Mouse (Mus musculus) bone marrow macrophage, adult 2 months (primary cell): ENCODE measurements around the gene Cblb. TPM values are rescaled to one million over a fixed set of nuclear protein-coding genes. Genes with fewer than 3 reads are reported as not detected.

ENCODE experiments used
- H3K27ac ChIP-seq: 2 replicates; pipeline ENCODE4 v1.5.1; 2012; ENCODE audit warnings: low read depth, low read length; ENCODE audit not compliant: insufficient read depth
- H3K4me1 ChIP-seq: 2 replicates; pipeline ENCODE4 v1.6.1; 2012; ENCODE audit warnings: low read length; ENCODE audit not compliant: control insufficient read depth, insufficient read depth
- H3K4me3 ChIP-seq: 2 replicates; pipeline ENCODE4 v1.5.1; 2012; ENCODE audit warnings: mild to moderate bottlenecking, low read length, moderate library complexity; ENCODE audit not compliant: insufficient read depth
- CTCF ChIP-seq: IDR thresholded peaks from 2 replicates; pipeline ENCODE4 v1.5.1; 2012; ENCODE audit warnings: low read depth, mild to moderate bottlenecking, low read length, moderate library complexity
- POLR2A ChIP-seq: IDR thresholded peaks from 2 replicates; pipeline ENCODE4 v1.6.1; 2012; ENCODE audit warnings: mild to moderate bottlenecking, low read depth, low read length, borderline replicate concordance
- polyA plus RNA-seq: library from polyadenylated mRNA; stranded (reverse); fragments of >200 nt; gene quantifications from 2 replicates; pipeline ENCODE4 v1.2.4, GENCODE M21; 2012; ENCODE audit not compliant: missing spikeins, insufficient read depth, insufficient read length

Gene Cblb
- polyA plus RNA-seq, 1 experiment: 13.6 TPM

DNA sequence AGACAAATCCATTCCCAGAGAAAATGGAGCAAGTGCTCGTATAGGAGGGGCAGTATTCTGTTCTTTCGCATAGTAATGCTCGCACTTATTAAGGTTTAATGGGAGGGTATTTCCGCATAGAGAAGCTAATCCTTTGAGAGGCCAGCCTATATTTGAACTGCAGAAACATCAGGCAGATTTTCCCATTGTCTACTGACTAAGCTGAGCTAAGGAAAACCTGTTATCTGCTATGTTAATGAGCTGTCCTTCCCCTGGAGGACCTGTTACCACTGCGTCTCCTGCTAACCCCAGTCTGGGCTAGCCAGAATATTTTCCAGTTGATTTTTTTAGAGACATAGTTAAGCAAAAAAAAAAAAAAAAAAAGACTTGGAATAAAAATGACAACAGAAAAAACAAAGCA lies 21.7 kb downstream of the Cblb start:
- H3K4me1 ChIP-seq: peaks cover 12% of the 10 kb centered on the region
- no peak overlapping the region for H3K27ac ChIP-seq
- TF ChIP-seq POLR2A (no peak), CTCF (no peak)
- H3K4me3 ChIP-seq: no peak overlapping the region

GRCm38 (mm10) chr16:52055236-52055635 lies 24.2 kb downstream of the Cblb start:
- no peak overlapping the region for H3K4me3 ChIP-seq
- peaks cover 23% of the 10 kb centered on the region for H3K4me1 ChIP-seq
- no peak overlapping the region for H3K27ac ChIP-seq
- TF ChIP-seq CTCF: no peak
- no peak for TF ChIP-seq POLR2A

GRCm38 (mm10) chr16:52056164-52056563 lies 25.1 kb downstream of the Cblb start:
- no peak for TF ChIP-seq CTCF
- TF ChIP-seq POLR2A: no peak
- Histone ChIP-seq H3K4me3 (no peak overlapping the region), H3K4me1 (peaks cover 27% of the 10 kb centered on the region), H3K27ac (0 out of 2 replicates have a peak overlapping the region, but pooled peaks have one; percentile 15)

GRCm38 (mm10) chr16:52057335-52057734 lies 26.3 kb downstream of the Cblb start:
- TF ChIP-seq POLR2A (no peak), CTCF (no peak)
- peaks cover 37% of the 10 kb centered on the region for H3K4me1 ChIP-seq
- H3K4me3 ChIP-seq: no peak overlapping the region
- H3K27ac ChIP-seq: no peak overlapping the region

DNA sequence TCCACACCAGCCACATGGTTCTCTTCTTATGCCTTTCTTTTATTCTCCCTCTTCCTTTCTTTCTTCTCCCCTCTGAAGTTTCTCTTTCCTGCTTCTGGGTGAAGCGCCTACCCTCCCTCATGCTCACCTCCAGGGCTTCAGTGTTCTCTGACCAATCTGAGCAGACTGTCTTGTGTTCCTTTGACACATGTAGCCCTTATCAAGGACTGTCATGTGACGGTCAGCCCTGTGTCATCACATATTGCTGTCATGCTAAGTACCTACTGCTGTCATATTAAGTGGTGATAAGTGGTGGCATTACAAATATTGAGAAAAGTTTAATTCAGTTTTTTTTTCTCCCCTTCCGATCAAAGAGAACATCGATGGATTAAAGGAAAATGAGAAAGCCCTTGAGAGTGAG lies 28.5 kb downstream of the Cblb start:
- Histone ChIP-seq H3K27ac (no peak overlapping the region), H3K4me3 (no peak overlapping the region), H3K4me1 (peaks cover 37% of the 10 kb centered on the region)
- TF ChIP-seq CTCF: no peak
- TF ChIP-seq POLR2A: no peak

- peak overlapping the region; percentile 57 for H3K4me3 ChIP-seq
- H3K4me1 ChIP-seq: peaks cover 35% of the 10 kb centered on the region
- no peak for TF ChIP-seq POLR2A
- no peak for TF ChIP-seq CTCF
- peak overlapping the region; percentile 84 for H3K27ac ChIP-seq
Measured at GRCm38 (mm10) chr16:52060100-52060719, 29.2 kb downstream of the Cblb start.

GRCm38 (mm10) chr16:52061015-52061481 lies 30.0 kb downstream of the Cblb start:
- H3K4me3 ChIP-seq: peak overlapping the region; percentile 57
- no peak for TF ChIP-seq CTCF
- no peak for TF ChIP-seq POLR2A
- H3K4me1 ChIP-seq: peaks cover 29% of the 10 kb centered on the region
- H3K27ac ChIP-seq: peak overlapping the region; percentile 84

- TF ChIP-seq POLR2A: no peak
- no peak for TF ChIP-seq CTCF
- H3K4me3 ChIP-seq: no peak overlapping the region
- H3K27ac ChIP-seq: no peak overlapping the region
- peaks cover 16% of the 10 kb centered on the region for H3K4me1 ChIP-seq
Measured at GRCm38 (mm10) chr16:52064309-52065105, 33.5 kb downstream of the Cblb start.

GRCm38 (mm10) chr16:52067632-52068516 lies 36.8 kb downstream of the Cblb start:
- Histone ChIP-seq H3K27ac (no peak overlapping the region), H3K4me3 (no peak overlapping the region), H3K4me1 (peaks cover 4% of the 10 kb centered on the region; the same call in 1 of the 2 replicates)
- TF ChIP-seq CTCF (no peak), POLR2A (no peak)
